Mouse (Mus musculus): Measurements from ENCODE around the gene Rp9.

Rp9 gene

GRCm38 (mm10) chr9:22469643-22470042, at the start of gene Rp9:
Gene Rp9 (minus strand): TSS chr9:22469743.
- DNase-seq = no peak

- peak; percentile 27 to 37 for DNase-seq
These were observed 49.0 kb upstream of the Rp9 start for GRCm38 (mm10) chr9:22518394-22519041.

- no peak for DNase-seq
These were observed 45.5 kb upstream of the Rp9 start for GRCm38 (mm10) chr9:22515076-22515475.

- no peak for DNase-seq
These were observed 36.0 kb upstream of the Rp9 start for GRCm38 (mm10) chr9:22505574-22505973.

GRCm38 (mm10) chr9:22503581-22503980, 34.0 kb upstream of the Rp9 start:
- DNase-seq = no peak

GRCm38 (mm10) chr9:22502972-22503371, 33.4 kb upstream of the Rp9 start:
- DNase-seq = no peak

GRCm38 (mm10) chr9:22497021-22497767, 27.7 kb upstream of the Rp9 start:
- DNase-seq = no peak

- DNase-seq = no peak
These were observed 25.6 kb upstream of the Rp9 start for GRCm38 (mm10) chr9:22495133-22495532.

GRCm38 (mm10) chr9:22494203-22494807, 24.8 kb upstream of the Rp9 start:
- DNase-seq = no peak

- DNase-seq = no peak
These were observed 19.4 kb upstream of the Rp9 start for GRCm38 (mm10) chr9:22488963-22489362.

- DNase-seq = no peak
These were observed 16.7 kb upstream of the Rp9 start for GRCm38 (mm10) chr9:22486211-22486610.

- DNase-seq = no peak
These were observed 15.2 kb upstream of the Rp9 start for GRCm38 (mm10) chr9:22484562-22485308.

- DNase-seq = no peak
These were observed 14.5 kb upstream of the Rp9 start for GRCm38 (mm10) chr9:22483866-22484561.

GRCm38 (mm10) chr9:22478946-22479345, 9.4 kb upstream of the Rp9 start:
- no peak for DNase-seq

GRCm38 (mm10) chr9:22476265-22476664, 6.7 kb upstream of the Rp9 start:
- DNase-seq = peak in 1 of 2 experiments; percentile 18

- DNase-seq = peak; percentile 94 to 95
These were observed 5.9 kb upstream of the Rp9 start, which contains the start of gene Bbs9 for GRCm38 (mm10) chr9:22475424-22475868. Gene Bbs9 (plus strand): TSS chr9:22475715.

GRCm38 (mm10) chr9:22468899-22469259, 664 bp downstream of the Rp9 start:
- DNase-seq = no peak

- DNase-seq = peak in 1 of 2 experiments; percentile 68
These were observed 1.2 kb downstream of the Rp9 start for GRCm38 (mm10) chr9:22468170-22468898.

- peak; percentile 48 to 54 for DNase-seq
These were observed 2.0 kb downstream of the Rp9 start for GRCm38 (mm10) chr9:22467371-22468169.

- DNase-seq = no peak
These were observed 3.3 kb downstream of the Rp9 start for GRCm38 (mm10) chr9:22466212-22466611.

GRCm38 (mm10) chr9:22461946-22462345, 7.6 kb downstream of the Rp9 start:
- peak; percentile 93 to 95 for DNase-seq

Measured in cerebellum, postnatal 36 days (tissue).